31 mouse cellular contexts compared by ENCODE assay signal in genomic region chr17:71636786-71637185, GRCm38 (mm10). TPM values are rescaled to one million over a fixed set of nuclear protein-coding genes. Genes with fewer than 3 reads are reported as not detected.
"Had no signal": no experiment of that assay in that cellular context is flagged by ENCODE, and none has a peak within 500 bp of the region (broad histone marks: within the 10 kb centered on the region; RNA-seq: fewer than 3 reads in every experiment).

No protein-coding gene starts in this region.

- H3K9me3 ChIP-seq: embryonic facial prominence, embryonic 10.5 days; embryonic facial prominence, embryonic 12.5 days; embryonic facial prominence, embryonic 13.5 days; embryonic facial prominence, embryonic 15.5 days; forebrain, embryonic 10.5 days; forebrain, embryonic 12.5 days; forebrain, embryonic 13.5 days; forebrain, embryonic 15.5 days had no signal

- H3K4me2 ChIP-seq: embryonic facial prominence, embryonic 12.5 days; embryonic facial prominence, embryonic 13.5 days; embryonic facial prominence, embryonic 15.5 days; forebrain, embryonic 12.5 days; forebrain, embryonic 13.5 days; forebrain, embryonic 15.5 days had no signal

- H3K4me1 ChIP-seq: embryonic facial prominence, embryonic 10.5 days; embryonic facial prominence, embryonic 12.5 days; embryonic facial prominence, embryonic 13.5 days; embryonic facial prominence, embryonic 15.5 days; forebrain, embryonic 10.5 days; forebrain, embryonic 12.5 days; forebrain, embryonic 13.5 days; forebrain, embryonic 15.5 days had no signal

- H3K4me3 ChIP-seq: embryonic facial prominence, embryonic 10.5 days; embryonic facial prominence, embryonic 12.5 days; embryonic facial prominence, embryonic 13.5 days; embryonic facial prominence, embryonic 15.5 days; erythroblast, embryonic 14.5 days; forebrain, embryonic 10.5 days; forebrain, embryonic 12.5 days; forebrain, embryonic 13.5 days; forebrain, embryonic 15.5 days; gastrocnemius, adult 2 months had no signal

- H3K27me3 ChIP-seq: embryonic facial prominence, embryonic 12.5 days; embryonic facial prominence, embryonic 13.5 days; embryonic facial prominence, embryonic 15.5 days; forebrain, embryonic 12.5 days; forebrain, embryonic 13.5 days; forebrain, embryonic 15.5 days had no signal

- ATAC-seq: forebrain, embryonic 13.5 days; forebrain, embryonic 14.5 days; forebrain, embryonic 15.5 days; forebrain, embryonic 16.5 days; forebrain, postnatal 0 days had no signal

- DNase-seq: cerebellum, adult 18-20 months; cerebellum, adult 2 months; cerebellum, adult 8-10 months; cerebellum, adult 9-10 months; cerebellum, adult 9-11 months; cerebellum, postnatal 10 days; cerebellum, postnatal 14 days; cerebellum, postnatal 25 days; cerebellum, postnatal 36 days; embryo, embryonic 11 days; forebrain, postnatal 0 days; gastrocnemius, adult 2 months; gastrocnemius, postnatal 10 days; gastrocnemius, postnatal 14 days; gastrocnemius, postnatal 25 days; gastrocnemius, postnatal 36 days; heart, adult 18-20 months had no signal

- H3K27ac ChIP-seq: embryonic facial prominence, embryonic 10.5 days; embryonic facial prominence, embryonic 12.5 days; embryonic facial prominence, embryonic 13.5 days; embryonic facial prominence, embryonic 15.5 days; forebrain, embryonic 10.5 days; forebrain, embryonic 12.5 days; forebrain, embryonic 13.5 days; forebrain, embryonic 15.5 days; gastrocnemius, adult 2 months had no signal

RNA-seq across cellular contexts. Expression of gene Togaram2, which starts 36.3 kb away (rescaled TPM):
- total RNA-seq: common myeloid progenitor, adult 5-6 weeks; granulocyte monocyte progenitor cell, adult 5-6 weeks had no signal
- polyA plus RNA-seq: embryonic facial prominence, embryonic 11.5 days; embryonic facial prominence, embryonic 12.5 days; erythroblast, embryonic 14.5 days; forebrain, embryonic 10.5 days had no signal
